Mouse (Mus musculus) frontal cortex, postnatal 36 days (tissue): Measurements from ENCODE around the gene Aqp9.
A peak's percentile ranks its signal among the peaks of the same experiment; 100 is the strongest.

Source experiments
- DNase-seq, 2 experiments: peaks; one replicate each; pipeline ENCODE4 v3.0.0; 2022; ENCODE audit warnings: low spot score in 2 of 2

Aqp9 gene

DNA sequence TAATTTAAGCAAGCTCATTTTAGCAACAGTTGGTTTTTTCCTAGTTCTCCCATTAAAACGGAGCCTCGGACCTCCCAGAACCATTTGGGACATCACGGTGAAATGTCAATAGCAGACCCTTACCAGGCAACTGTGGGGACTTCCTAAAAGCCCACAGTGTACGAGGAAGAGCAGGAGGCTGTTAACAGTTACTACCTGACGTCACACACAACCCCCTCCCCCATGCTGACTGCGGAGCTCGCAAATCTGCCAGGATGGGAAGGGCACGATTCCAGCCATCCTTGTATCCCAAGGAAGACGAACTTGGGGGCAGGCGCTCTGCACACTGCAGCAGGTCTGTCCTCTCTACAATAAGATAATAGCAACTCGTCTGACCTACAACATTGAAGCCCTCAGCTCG is at the start of gene Aqp9:
Gene Aqp9 (minus strand): TSS at position 172 of the 400 bp plus-strand sequence.
- DNase-seq: no peak

DNA sequence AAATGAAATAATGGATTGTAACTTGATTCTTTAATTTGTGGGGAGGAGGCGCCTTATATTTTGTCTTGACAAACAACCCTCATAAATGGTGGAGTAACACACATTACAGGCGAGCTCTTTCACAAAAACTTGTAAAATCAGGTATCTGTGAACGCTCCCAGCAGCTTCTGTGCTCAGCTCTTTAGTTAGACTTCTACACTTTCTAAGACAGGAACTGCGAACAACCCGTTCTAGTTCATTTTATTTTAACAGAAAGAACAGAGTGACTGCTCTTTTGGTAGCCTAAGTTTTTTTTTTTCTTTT is 49.3 kb upstream of the Aqp9 start:
- no peak for DNase-seq

DNA sequence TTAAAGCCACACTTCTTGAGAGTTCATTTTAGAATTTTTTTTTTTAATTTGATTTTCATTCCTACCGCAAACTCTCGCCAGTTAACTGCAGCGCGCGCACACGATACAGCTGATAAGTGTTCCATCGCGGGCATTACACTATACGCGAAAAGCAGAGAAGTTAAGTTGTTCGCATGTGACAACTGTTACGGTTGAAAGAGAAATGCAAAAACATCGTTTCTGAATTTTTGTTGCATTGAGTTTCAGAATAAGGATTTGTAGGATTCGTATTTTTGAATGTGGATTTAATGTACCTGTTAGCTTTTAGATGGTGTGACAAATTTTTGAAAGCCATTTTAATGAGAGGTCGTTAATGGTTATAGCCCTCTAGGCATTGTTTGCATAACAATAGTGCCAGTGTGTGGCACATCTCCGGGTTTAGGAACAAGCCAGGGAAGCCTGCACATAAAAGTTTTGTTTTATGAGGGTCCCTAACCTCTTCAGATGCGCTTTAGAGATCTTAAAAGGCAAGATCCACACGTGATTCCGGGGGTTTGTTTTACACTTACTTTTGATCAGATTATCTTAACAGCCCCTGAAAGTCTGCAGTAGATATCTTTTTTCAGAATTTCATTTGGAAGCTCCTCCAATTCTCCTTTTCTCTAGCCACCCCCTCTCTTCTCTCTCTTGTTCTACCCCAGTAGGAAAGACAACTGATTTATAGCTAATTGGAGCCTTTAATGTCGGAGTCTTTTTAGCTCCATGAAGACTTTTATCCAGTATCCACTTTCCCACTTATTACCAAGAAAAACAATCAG is 48.7 kb upstream of the Aqp9 start:
- DNase-seq: no peak

DNA sequence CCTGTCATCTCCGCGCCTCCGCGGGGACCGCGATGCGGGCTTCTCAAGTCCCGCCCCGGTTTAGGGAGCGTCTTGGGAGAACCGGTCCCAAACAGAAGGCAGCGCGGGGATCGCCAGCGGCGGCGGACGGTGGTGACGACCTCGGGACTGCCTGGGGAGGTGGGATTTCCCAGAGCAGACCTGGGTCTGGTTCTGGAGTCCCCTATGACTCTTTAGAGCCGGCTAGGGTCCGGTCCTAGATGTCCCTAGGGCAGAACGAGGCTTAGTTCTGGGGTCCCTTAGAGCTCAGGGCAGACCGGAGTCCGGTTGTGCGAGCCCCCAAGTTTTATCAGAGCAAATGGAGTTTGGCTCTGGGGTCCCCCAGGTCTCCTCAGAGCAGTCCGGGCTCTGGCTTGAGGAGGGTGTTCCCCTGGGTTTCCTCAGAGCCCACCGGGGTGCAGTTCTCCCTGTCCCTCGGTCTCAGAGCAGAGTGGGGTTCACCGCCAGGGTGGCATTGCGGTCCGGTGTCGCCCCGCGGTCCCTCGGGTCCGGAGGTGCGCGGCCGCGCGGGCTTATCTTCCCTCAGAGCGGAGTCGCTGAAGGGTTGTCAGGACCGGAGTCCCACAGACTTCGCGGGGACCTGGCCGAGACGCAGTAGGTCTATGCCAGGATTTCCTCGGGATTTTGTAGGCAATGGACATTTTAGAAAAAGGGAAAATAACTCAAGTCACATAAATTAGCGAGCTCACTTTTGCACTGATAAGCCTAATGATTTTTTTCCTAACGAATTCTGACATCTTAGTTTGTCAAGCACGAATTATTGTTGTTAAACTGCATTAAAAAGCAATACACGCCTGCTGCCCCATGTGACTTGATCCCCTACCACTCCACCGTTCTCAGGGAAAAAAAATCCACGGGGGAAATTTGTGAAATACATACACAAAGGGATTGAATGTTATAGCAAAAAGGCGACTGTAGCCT is 47.8 kb upstream of the Aqp9 start:
- DNase-seq: no peak

DNA sequence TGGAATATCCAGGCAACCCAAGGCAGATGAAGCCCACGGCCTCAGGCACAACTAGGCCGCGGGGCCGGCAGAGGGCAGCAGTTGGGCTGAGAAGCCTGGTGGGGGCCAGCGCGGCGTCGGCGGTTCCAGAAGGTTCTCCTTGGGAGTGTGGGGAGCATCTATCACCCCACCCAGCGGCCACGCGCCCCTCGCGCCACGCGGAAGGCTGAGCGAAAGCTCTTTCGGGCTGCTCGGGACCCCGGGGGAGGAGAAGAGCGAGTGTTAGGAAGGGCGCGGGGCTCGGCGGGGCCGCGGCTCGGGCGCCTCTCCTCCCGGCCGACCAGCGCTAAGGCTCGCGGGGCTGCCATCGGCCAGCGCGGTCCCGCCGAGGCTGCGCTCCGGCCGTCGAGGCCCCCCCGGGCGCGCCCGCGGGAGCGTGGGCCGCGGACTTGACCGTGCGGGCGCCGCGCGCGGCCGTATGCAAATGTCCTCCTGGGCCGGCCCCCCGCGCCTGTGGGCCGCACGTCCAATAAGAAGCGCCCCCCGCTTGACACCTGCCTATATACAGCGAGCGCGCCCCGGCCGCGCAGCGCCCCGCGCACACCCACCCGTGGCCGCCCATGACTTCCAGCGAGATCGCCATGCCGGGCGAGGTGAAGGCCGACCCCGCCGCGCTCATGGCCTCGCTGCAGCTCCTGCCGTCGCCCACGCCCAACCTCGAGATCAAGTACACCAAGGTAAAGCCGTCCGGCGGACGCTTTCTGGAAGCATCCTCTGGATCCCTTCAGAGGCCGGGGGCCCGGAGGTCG is 47.0 kb upstream of the Aqp9 start, which contains the start of gene Aldh1a2:
Gene Aldh1a2 (plus strand): TSS at position 542 of the 788 bp plus-strand sequence.
- DNase-seq: no peak

DNA sequence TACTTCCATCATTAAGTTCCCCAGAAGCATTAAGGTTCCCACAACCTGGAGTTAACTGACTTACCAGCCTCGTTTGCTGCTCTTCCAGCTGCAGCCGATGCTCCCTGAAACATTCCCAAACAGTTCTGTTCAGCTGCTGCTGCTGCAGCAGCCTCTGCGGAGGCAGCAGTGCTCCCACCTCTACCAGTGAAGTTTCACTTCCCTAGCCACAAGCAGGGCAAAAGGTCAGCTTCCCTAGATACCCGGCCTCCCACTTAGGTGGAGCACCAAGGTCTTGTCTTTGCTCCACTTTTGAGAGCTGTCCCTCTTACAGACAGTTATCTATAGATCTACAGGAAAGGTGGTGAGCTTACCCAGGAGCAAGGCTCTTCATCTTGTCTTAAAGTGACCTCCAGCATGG is 45.2 kb upstream of the Aqp9 start:
- DNase-seq: no peak

DNA sequence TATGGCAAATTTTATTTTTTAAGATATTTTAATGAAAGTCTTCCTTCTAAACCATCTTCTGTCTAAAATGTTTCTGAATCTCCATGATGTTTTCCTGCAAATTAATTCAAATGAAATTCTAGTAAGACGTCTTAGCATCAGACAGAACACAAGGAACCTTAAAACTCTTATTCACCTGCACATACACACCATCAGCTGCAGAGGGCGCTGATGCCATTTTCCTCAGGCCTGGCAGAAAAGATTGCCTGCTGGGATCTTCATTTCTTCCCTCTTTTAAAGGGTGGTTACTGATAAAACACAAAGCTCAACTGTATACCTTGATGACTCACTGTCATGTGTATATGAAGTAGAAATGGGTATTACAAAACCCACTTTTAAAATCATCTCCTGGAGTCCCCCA is 42.4 kb upstream of the Aqp9 start:
- peak in 1 of 2 experiments; percentile 50 for DNase-seq

DNA sequence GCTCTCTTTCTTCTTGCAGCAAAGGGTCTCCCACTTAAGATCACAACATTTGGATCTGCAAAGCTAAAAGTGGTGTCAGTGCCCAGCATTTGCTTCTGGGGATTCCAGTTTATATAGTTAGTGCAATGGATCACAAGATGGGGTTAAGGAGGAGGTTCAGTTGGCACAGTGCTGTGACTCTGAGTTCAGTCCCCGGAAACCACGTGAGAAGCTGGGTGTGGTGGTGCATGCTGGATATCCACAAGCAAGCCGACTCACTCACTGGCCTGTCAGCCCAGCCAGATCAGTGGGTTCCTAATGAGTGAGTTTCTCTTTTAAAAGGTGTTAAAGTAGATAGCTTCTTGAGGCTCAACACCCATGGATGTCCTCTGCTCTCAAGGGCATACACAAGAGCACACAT is 40.8 kb upstream of the Aqp9 start:
- DNase-seq: no peak

DNA sequence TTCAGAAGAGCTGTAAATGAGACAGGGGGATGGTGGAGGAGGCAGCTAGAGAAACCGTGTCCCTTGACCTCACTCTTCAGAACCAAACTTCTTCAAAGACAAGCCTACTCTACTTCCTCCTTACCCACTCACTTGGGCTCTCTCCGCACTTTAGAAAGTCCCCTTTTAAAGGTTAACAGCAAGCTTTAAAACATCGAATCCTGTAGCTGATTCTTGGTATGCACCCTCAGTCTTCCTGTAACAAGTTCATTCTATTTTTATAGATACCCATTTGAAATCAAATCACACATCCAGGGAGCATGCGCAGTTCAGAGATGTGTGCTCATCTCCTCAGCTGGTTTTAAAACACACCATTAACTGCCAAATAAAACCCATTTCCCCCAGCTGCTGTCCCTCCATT is 33.8 kb upstream of the Aqp9 start:
- DNase-seq: no peak

DNA sequence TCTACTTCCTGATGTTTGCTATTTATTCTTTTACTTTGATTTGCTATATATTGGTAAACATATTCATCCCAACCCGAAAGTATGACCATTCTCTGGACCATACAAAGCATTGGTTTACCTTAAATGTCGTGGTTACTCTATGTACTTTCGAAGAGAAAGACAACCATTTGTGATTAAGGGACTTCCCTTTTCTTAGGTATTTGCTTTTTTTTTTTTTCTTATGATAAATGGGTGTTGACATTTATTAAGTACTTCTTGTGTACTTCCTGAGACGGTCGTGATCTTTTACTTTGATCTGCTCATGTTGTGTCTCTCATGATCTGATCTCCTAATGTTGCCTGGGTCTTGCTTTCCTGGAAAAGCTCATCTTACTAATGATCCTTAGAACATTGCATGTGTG is 30.3 kb upstream of the Aqp9 start:
- DNase-seq: no peak

DNA sequence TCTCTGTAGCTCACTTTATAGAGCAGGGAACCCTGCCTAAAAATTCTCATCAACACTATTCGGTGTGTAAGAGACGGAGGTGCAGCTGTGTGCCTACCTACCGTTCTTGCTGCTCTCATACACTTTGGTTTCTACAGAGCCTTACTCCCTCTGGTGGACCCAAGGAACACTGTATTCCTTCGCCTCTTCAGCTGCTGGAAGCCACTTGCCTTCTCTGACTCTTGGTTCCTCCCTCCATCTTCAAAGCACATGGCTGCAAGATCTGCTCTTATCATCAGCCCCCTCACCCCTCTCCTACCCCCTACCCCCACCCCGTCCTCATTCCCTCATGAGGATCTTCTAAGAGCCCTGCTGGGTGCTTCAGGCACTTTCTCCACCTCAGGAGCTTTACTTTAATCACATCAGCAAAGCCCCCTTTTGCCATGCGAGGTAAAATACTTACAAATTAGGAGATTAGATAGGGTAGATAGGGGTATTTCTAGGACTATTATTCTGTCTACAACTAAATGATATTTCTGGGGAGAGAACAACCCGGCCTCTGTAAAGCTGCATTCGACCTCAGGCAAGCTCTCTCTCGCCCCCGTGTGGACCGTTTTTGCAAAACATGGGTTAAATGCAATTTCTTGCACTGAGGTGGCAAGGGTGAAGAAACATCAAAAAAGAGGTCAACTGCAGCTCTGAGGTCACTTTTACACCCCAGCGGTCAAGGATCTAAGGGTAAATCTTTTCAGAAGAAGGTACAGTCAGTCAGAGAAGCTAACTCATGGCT is 20.3 kb upstream of the Aqp9 start:
- DNase-seq: peak; percentile 56 to 69

DNA sequence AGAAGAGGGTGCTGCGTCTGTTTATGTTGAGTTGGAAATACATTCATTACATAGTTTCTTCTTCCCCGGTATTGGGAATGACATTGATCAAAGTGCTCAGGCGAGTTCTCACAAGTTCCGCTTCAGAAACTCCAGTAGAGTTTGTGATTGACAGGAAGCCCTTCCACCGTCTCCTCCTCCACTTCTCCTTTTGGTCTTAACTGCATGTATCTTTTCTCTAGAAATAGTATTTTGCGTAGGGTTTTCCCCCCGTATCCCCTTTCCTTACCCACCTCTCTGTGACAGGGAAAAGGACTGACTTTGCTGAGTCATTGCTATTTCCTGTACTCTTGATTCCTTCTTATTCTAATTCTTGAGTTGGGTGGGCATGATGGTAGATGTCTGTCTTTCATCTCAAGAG is 18.9 kb upstream of the Aqp9 start:
- no peak for DNase-seq

DNA sequence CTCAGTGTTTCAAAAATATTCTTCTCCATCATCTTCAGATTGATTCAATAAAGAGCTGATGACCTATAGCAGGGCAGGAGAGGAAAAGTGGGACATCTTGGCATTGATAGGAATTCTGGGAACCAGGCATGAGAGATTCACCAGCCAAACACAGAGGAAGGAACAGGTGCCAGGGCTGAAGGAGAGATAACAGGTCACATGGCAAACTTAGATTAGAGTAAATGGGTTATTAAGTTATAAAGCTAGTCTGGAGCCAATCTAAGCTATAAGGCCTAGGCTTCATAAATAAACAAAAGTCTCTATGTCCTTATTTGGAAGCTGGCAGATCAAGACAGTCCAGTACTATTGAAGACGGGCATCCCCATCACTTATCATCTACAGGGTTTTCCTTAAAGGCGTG is 17.3 kb upstream of the Aqp9 start:
- DNase-seq: no peak

DNA sequence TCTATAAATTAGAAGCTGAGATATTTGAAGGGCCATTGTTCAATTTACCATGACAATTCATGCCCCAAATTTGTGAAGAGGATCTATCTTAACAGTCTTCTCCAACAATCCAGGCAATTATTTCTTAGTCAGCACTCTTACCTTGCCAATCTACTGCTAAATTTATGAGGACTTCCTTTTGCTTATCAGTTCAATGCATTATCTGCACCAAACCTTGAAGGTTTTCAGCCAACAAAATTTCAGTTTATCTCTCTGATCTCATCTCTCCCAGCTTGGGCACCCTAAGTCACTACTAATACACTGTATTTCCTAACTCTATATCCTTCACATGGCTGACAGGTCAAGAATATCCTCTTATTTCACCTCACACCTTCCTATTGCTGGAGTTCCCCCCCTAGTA is 16.8 kb upstream of the Aqp9 start:
- no peak for DNase-seq

DNA sequence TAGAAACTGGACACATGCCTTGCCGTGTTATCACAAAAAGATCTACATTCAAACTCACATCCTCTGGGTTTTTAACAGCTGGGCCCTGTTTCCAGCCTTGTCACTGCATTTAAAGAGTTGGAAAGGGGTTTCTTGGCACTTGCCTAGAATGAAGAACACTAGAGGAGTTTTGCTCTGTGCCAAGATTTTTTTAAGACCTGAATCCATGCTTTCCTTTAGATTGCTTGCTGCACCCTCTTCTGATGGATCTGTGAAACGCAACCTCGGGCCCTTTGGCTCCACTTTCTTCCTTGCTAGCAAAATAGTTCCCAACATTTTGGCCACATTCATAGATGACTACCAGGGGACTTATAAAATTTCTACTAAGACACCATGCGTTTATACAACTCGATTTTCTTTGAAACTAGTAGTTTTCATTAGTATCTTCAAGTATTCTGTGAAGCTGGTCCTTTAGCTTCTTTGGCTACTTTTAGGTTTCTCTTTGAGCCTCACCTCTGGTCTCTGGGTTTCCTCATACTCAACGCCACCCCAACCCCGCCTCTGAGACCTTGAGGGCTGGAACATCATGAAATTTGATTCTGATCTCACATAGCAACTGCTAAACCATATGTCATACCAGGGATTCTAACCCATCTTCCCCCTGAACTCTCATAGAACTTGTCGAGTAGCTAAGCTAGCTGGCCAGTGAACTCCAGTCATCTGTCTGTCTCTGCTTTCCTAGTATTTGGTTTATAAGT is 11.7 kb upstream of the Aqp9 start:
- DNase-seq: peak in 1 of 2 experiments; percentile 21

DNA sequence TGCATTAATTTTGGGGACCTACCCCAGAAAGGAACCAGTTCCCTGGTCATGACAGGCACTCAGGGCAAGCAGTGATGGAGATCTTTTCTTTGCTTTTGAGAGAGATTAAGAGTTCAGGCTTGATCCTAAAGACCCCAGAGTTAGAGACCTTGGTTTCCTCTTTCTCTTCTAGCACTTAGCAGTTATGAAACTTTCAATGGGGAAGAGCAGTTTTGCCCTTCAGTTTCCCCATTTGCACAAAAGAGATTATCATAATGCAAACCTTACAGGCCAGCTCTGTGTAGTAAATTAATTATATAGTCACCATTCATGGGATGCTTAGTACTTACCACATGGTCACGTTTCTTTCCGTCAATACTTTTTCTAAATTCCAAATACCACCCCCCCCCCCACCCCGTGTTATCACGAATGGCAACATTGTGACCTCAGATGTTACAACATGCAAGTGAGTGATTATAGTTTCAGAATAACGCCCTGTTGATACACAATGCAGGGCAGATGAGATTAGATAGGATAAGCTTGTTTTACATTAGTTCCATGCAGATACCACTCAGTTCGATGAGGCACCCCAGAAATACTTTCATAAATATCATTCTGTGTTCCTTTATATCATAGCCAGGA is 10.9 kb upstream of the Aqp9 start:
- DNase-seq: no peak

DNA sequence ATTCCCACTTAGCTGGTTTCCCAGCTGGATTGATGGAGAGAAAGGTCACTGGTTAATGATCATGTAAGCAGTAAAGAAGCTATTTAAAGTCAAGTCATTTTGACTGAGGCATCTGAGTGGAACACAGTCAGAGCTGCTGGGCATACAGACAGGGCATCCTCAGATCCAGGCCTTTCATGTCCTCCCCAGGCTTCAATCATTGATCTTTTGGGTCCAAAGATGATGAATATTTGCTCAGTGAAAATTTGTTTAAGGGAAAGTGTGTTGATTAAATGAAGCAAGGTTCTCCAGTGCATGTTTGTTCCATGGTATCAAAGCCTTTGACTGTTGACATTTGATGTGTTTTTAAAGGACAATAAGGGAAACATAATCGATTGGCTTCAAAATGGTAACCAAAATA is 7.2 kb upstream of the Aqp9 start:
- no peak for DNase-seq

DNA sequence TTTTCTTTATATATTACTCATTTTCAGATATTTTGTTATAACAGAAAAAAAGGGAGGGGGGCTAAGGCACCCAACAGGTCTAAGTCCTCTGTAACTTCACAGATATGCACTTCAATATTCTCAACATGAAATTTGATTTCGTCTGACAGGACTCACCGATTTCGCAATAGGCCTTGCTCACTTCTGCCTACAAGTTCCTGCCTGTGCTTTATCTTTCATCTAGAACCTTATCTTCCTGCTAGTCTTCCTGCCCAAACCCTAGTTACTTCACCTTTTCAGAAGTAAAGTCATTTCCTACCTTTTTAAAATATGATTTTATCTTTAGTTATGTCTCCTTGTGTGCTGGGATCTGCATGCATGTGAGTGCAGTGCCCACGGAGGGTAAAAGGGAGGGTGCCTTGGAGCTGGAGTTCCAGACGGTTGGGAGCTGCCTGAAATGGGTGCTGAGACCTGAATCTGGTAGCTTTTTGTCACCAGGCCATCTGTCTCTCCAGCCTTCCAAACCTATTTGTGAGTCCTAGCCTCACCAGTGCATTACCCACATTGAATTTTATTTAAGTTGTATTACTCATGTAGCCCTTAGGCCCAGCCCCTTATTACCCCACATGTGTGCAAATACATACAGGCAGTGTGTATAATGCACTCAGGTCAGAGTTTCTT is 6.0 kb upstream of the Aqp9 start:
- DNase-seq: no peak

DNA sequence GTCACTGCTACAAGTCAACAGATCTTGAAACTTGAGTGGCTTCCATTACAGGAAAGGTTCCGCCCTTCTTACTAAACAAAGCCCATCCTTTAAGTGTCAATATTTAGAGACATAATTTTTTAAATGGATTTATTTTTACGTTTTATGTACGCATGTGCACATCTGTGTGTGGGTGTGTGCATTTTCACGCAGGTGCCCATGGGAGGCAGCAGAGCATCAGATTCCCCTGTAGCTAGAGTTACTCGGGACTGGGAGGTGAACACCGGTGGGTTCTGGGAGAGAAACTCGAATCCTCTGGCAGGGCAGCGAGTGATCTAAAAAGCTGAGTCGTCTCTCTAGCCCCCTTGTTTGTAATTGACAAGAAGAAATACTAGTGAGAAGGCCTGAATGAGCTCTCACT is 5.1 kb upstream of the Aqp9 start:
- DNase-seq: no peak
